Mouse (Mus musculus) lung, postnatal 0 days (tissue): ENCODE data around the gene Slc39a2.
"Not testable (repeated sequence)": the region's sequence is repeated elsewhere in the genome, so short reads cannot be mapped to it uniquely, and the experiment has no call there.

Experiments
- CTCF ChIP-seq: IDR thresholded peaks from 2 replicates; pipeline ENCODE4 v1.5.1; 2016; ENCODE audit warnings: antibody characterized with exemption, mild to moderate bottlenecking
- EP300 ChIP-seq: IDR thresholded peaks from 2 replicates; pipeline ENCODE4 v1.6.1; 2016; ENCODE audit warnings: antibody characterized with exemption, mild to moderate bottlenecking, control low read depth

GRCm38 (mm10) chr14:51855280-51855679 is 37.4 kb upstream of the Slc39a2 start:
- not testable (repeated sequence) for TF ChIP-seq CTCF, EP300
